Mouse (Mus musculus) MEL (cell line): ENCODE results near the gene Gm20696.

ENCODE experiments used
- CHD2 ChIP-seq: IDR thresholded peaks from 2 replicates; pipeline ENCODE4 v1.6.1; 2011; ENCODE audit warnings: low read length, improper control_type of control experiment
- CTCF ChIP-seq, 3 experiments: IDR thresholded peaks in 2 of 3; conservative IDR thresholded peaks in 1 of 3; 2 replicates each; pipeline ENCODE4 v1.5.1; 2011 to 2012; ENCODE audit warnings: low read length in 3 of 3, low read depth in 2 of 3, mild to moderate bottlenecking in 2 of 3, improper control_type of control experiment in 1 of 3, inconsistent platforms in 1 of 3, mixed read lengths in 1 of 3, moderate library complexity in 1 of 3; ENCODE audit not compliant: control insufficient read depth in 1 of 3, insufficient read depth in 1 of 3, poor library complexity in 1 of 3, severe bottlenecking in 1 of 3
- EP300 ChIP-seq, 2 experiments: IDR thresholded peaks; 2 replicates each; pipeline ENCODE4 v1.6.1; 2011; ENCODE audit warnings: improper control_type of control experiment in 2 of 2, low read length in 2 of 2, low read depth in 1 of 2, mild to moderate bottlenecking in 1 of 2
- HCFC1 ChIP-seq: IDR thresholded peaks from 2 replicates; pipeline ENCODE4 v1.6.1; 2012; ENCODE audit warnings: low read depth, mild to moderate bottlenecking, inconsistent platforms, low read length, improper control_type of control experiment, moderate library complexity
- MAFK ChIP-seq: IDR thresholded peaks from 2 replicates; pipeline ENCODE4 v1.6.1; 2011; ENCODE audit warnings: low read depth, mild to moderate bottlenecking, low read length, improper control_type of control experiment, borderline replicate concordance
- NELFE ChIP-seq: IDR thresholded peaks from 2 replicates; pipeline ENCODE4 v1.6.1; 2011; ENCODE audit warnings: low read depth, low read length, improper control_type of control experiment
- POLR2A ChIP-seq, 2 experiments: IDR thresholded peaks; 2 replicates each; pipeline ENCODE4 v1.6.1; 2011 to 2012; ENCODE audit warnings: low read length in 2 of 2, mild to moderate bottlenecking in 2 of 2, control low read depth in 1 of 2, improper control_type of control experiment in 1 of 2, low read depth in 1 of 2, moderate library complexity in 1 of 2; ENCODE audit not compliant: control insufficient read depth in 1 of 2, insufficient read depth in 1 of 2, poor library complexity in 1 of 2
- POLR2AphosphoS2 ChIP-seq: IDR thresholded peaks from 2 replicates; pipeline ENCODE4 v1.6.1; 2011; ENCODE audit warnings: low read length, improper control_type of control experiment
- POLR2AphosphoS5 ChIP-seq: IDR thresholded peaks from 2 replicates; pipeline ENCODE4 v1.6.1; 2012; ENCODE audit warnings: low read depth, borderline replicate concordance, mild to moderate bottlenecking, inconsistent platforms, low read length, moderate library complexity, mixed read lengths
- TBP ChIP-seq: IDR thresholded peaks from 2 replicates; pipeline ENCODE4 v1.8.0; 2011; ENCODE audit warnings: low read depth, low read length, improper control_type of control experiment
- TCF12 ChIP-seq: IDR thresholded peaks from 2 replicates; pipeline ENCODE4 v1.6.1; 2014; ENCODE audit warnings: low read depth, mild to moderate bottlenecking, inconsistent platforms, low read length, improper control_type of control experiment, moderate library complexity
- UBTF ChIP-seq: IDR thresholded peaks from 2 replicates; pipeline ENCODE4 v1.6.1; 2012; ENCODE audit warnings: low read depth, mild to moderate bottlenecking, inconsistent platforms, low read length, improper control_type of control experiment, moderate library complexity, borderline replicate concordance; ENCODE audit not compliant: insufficient read depth
- USF1 ChIP-seq: IDR thresholded peaks from 2 replicates; pipeline ENCODE4 v1.6.1; 2014; ENCODE audit warnings: low read depth, mild to moderate bottlenecking, inconsistent platforms, low read length, improper control_type of control experiment, moderate library complexity
- ZNF384 ChIP-seq: IDR thresholded peaks from 2 replicates; pipeline ENCODE4 v1.6.1; 2012; ENCODE audit warnings: low read depth, mild to moderate bottlenecking, inconsistent platforms, low read length, improper control_type of control experiment

GRCm38 (mm10) chr6:99377716-99378115 is 288.9 kb downstream of the Gm20696 start:
- TF ChIP-seq UBTF (no peak), HCFC1 (no peak), MAFK (no peak), POLR2AphosphoS2 (no peak), CTCF (IDR thresholded peaks at IDR 0.05 in 2 of 3, conservative IDR thresholded peaks at IDR 0.05 in 1 of 3; ENCODE audit: control insufficient read depth in 1 of 3, insufficient read depth in 1 of 3, low read depth in 2 of 3, low read length in 3 of 3, poor library complexity in 1 of 3, severe bottlenecking in 1 of 3) (no peak), NELFE (no peak), CHD2 (no peak), ZNF384 (no peak), USF1 (no peak), POLR2A (IDR thresholded peaks at IDR 0.05; ENCODE audit: control insufficient read depth in 1 of 2, insufficient read depth in 1 of 2, low read depth in 1 of 2, low read length in 2 of 2, poor library complexity in 1 of 2) (no peak), TCF12 (no peak), EP300 (IDR thresholded peaks at IDR 0.05; ENCODE audit: low read depth in 1 of 2, low read length in 2 of 2) (no peak), POLR2AphosphoS5 (no peak), TBP (no peak)
